Mouse (Mus musculus) left cerebral cortex, adult 8-10 months (tissue): ENCODE data around the gene Gnb4. TPM values are rescaled to one million over a fixed set of nuclear protein-coding genes. Genes with fewer than 3 reads are reported as not detected.

Experiments
- DNase-seq, 2 experiments: peaks; one replicate each; pipeline ENCODE4 v3.0.0; 2022; ENCODE audit warnings: low spot score in 2 of 2
- total RNA-seq, 4 experiments: library from RNA; stranded (reverse); gene quantifications; 2 replicates each; pipeline ENCODE4 v1.2.4; 2022

The Gnb4 gene
- total RNA-seq, result 10 to 100 TPM; 25.6 to 41.5 (median 36.0) TPM

DNA sequence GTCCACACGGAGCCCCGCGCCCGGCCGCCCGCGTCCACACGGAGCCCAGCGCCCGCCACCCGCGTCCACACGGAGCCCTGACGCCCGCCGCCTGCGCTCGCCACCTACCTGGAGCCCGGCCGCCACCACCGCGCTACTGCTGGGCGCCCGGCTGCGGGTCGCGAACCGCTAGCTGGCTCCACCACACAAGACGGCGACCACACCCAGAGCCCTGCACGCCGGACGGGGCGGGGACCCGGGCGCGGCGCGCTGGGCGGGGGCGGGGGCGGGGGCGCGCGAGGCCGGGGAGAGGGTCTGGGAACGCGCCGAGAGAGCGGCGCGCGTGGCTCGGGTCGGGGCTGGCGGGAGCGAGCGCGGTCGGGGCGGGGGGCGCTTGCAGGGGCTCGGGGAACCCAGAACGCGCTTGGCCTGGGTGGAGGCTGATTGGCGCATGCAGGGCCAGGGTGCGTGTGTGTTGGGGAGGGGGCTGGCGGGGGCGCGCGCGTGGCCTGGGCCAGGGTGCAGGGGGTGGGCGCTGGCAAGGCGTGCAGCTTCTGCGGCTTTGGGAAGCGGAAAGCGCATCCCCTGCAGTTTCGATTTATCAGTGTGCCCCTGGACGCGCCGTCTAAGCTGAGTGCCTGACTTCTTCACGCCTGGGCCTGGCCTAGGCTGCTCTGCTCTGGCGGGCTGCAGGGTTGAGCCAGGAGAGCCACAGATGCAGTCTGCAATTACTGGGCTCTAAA is at the start of gene Gnb4:
Gene Gnb4 (minus strand): TSS at position 255 of the 722 bp plus-strand sequence.
- no peak for DNase-seq

DNA sequence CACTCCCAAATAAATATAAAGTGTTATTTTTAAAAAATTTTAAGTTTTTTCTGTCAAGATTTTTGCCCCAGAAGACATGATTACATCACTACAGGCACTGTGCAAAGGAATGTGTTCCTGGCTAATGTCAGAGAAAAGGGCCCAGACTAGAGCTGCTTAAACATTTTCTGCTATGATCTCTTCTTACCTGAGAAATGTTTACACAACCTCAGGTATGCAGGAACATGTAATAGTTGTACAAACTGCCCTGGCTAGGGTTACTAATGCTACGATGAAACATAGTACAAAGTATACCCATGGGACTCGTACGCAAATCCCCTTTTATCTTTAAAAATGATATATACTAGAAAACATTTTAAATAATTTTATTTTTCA is 45.2 kb upstream of the Gnb4 start:
- DNase-seq, result no peak

DNA sequence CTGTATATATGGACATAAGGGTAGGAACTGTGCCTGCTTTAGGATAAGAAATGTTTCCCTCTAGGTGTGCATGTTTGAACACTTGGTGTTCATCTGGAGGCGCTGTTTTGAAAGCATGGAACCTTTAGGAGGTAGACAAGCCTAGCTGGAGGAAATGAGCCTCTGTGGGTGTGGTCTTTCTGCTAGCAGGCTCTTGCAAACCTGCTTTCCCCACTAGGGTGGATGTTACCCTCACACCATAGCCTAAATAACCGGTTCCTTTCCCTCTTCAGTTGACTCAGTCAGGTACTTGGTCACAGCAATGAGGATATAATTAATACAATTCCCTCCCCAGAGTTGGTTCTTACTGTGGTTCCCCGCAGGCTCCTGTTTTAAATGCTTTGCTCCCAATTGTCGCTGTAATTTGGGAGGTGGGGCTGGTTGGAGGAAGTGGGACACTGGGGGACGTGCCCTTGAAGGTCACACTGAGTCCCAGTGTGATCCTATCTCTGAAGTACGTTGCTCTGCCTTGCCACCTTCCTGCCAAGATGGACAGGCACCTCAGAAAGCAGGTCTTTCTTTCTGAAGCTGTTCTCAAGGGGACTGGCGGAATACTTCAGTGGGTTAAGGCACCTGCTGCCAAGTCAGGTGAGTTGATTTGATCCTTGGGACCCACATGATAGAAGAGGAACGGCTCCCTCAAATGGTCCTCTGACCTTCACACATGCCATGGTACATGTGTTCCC is 44.6 kb upstream of the Gnb4 start:
- no peak for DNase-seq

DNA sequence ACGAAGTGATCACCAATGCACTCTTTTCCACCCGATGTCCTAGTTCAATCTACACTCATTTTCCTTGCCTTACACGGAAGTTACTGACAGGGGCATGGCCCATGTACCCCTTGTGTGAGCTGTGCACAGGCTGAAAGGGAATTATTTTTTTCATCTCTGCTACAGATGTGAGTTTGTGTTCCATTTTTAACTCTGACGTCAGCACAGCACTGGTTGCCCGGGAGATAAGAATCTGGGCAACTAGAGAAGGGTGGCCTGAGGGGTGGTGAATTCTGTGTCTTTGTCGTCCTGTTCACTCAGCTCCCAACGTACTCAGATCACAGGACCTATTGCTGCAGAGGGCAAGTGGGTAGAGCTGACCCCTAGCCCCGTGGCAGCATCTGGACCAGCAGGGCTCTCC is 43.9 kb upstream of the Gnb4 start:
- no peak for DNase-seq

DNA sequence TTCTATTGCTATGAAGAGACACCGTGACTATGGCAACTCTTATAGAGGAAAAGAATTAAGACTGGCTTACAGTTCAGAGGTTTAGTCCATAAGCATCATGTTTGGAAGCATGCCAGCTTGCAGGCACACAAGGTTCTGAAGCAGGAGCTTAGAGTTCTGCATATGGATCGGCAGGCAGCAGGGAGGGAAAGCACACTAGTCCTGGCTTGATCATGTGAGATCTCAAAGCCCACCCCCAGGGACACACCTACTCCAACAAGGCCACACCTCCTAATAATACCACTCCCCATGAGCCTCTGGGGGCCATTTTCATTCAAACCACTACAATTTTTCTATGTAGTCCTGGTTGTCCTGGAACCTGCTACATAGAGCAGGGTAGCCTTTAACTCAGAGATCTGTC is 43.1 kb upstream of the Gnb4 start:
- DNase-seq, result no peak

DNA sequence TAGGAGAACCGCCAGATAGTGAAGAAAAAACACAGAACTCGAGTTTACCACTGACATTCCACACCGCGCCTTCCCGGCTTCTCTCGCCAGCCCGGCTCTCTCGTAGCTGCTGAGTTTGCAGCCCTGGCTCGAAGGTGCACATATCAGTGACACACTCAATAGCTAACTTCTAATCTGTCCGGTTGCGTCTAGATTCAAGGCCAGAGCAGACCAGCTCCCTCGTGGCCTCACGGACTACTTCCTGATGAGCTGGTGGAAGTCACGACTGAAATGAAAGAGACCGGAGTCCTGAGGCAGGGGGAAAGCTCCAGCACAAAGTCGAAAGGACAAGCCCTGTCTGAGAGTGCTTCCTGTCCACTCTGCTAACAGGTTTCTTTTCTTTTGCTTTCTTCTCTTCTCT is 42.4 kb upstream of the Gnb4 start:
- no peak for DNase-seq

DNA sequence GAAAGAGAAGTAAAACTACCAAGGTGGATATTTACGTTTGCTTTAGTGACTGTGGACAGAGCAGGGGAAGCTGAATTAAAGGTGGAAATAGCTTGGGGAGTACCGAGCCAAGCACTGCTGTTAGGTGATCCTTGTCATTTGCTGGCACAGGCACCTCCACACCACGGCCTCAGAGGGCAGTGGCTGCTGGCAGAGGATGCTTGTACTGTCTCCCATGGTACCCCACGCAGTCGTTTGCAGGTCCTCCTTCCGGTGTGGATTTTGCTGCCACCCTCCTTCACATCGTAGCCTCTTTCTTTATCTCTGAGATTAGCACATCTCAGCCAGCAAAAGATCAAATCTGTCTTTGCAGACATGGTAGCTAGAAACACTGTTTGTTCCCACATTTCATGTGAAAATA is 42.0 kb upstream of the Gnb4 start:
- DNase-seq, result no peak

DNA sequence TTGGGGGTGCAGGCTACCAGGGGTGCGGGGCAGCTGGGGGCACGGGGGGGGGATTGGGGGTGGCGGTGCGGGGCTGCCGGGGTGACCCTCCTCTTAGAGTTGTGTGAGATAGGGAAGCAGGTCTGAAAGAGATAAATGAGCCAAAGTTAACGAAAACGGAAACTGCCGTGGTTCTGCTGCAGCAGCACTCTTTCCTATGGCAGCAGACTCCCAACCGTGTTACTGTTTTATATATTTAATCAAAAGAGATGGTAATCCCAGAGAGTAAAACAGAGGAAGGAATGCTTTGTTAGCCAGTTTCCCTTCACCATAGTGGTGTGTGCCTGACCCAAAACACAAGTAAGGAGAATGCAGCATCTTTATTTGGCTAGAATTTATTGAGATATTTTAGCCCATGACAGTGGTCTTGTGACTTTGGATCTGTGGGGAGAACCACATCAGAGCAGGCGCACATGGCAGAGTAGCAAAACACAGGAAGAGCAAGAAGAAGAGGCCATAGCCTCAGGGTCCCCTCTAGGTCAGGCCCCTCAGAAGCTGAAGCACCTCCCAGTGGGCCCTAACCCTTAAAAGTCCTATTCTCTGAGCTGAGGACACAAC is 40.1 kb upstream of the Gnb4 start:
- DNase-seq, result no peak

DNA sequence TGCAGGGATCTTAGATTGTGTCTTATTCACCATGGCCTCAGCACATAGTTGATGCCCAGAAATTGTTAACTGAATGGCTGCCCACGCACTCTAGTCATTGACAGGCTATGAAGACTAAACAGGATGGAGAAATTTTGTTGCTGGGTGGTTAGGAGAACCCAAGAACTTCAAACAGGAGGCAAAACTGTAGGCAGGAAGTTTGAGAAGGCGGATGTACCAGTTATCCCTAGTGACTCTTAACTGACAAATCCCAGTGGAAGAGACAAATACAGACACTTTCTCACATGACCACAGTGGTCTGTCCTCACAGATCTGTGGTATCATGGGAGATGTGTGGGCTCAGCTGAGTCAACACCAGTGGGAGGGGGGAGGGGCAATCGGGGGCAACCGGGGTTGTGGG is 39.6 kb upstream of the Gnb4 start:
- DNase-seq, result no peak

DNA sequence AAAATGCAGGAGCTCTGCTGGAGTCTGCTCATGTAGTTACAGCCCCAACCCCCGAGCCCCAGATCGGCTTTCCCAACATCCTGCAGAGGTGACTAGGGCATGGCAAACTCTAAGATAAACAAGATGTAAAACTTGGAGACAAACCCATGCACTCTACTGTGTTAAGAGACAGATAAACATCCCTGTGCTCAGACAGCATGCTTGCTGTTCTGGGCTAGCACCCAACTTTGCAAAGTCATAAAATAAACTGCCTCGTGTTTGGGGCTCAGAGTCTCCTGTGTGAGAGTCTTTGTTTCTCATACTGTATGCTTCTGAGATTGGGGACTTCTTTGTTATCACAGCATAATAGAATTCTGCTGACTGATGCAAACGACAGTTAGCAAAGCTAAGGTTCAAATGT is 36.4 kb upstream of the Gnb4 start:
- no peak for DNase-seq

DNA sequence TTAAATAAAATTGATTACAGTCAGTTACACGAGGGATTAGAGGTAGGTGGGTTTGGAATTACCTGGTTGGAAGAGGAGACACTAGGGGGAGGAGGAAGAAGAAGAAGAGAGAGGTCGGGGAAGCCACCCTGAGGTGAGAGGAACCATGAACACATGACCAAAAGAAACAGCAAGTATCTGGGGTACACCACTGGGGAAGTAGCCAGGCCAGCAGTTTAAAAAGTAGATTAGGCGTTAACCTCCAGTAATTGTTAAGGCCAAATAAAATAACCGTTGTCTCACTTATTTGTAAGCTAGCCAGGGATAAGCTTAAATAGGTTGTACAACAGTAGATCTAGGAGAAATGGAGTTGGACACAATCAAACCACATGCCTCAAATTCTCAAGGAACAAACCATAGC is 32.9 kb upstream of the Gnb4 start:
- no peak for DNase-seq

DNA sequence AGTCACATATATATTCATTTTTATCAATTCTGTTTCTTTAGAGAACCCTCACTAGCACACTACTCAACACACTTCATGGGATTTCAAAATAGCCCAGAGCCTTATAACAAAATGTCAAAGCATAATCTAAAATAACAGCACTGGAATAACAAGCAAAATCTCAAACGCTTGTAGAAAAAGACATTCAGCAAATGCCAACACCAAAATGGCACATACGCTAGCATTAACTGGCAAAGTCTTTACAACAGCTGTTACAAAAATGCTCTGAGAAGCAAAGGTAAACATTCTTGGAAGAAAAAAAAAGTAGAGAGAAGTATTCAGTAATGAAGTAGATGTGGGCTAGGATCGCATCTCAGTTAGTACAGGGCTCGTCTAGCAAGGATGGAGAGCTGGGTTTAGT is 30.5 kb upstream of the Gnb4 start:
- no peak for DNase-seq

DNA sequence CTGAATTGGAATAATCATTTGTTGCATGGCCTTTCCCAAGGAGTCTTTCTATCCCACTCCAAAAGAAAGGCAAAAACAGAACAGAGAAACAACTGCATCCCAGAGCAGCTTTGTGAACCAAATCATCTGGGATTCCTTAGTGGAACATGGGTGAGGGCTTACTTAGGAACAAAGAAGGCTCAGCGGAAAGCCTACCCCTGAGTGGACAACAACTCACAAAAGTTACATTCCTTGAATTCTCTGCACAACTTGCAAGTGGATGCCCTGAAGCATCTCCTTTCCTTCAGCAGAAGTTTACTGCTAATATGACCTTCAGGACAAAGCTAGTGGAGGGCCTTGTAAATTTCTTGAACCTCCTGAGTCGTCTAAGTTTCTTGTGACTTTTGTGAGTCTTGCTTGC is 28.4 kb upstream of the Gnb4 start:
- DNase-seq, result no peak

DNA sequence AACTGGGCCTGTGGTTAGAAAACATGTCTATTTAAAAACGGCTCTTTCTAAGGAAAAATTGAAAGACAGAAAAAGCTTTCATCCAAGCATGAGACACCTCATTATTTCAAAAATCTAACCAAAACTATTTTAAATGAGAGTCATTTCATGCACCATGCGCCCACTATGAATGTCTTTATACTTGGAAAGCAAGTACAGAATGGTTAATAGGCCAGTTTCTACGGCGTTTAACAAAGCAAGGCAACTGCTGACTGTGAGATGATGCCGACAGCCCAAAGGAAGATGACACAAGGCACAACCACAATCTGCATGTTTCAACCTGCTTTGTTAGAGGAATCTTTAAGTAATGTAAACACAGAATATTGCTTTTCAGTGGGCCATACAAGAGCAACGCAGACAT is 25.7 kb upstream of the Gnb4 start:
- no peak for DNase-seq

DNA sequence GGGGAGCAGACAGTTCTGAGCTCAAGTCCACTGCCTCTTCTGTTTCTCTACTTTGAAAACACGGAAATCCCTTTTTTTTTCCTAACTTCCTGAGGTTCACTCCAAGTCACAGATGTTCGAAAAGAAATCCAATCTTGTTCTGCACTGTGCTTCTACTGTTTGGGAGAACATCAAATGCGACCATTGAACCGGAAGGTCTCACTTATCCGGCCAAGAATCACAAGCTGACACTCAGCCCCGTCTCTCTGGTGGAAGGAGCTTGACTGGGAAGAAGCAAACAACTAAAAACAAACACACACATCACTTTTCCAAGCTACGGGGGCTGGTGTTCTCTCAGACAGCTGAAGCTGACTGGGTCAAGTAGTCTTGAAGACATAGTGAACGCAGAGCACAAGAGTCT is 21.9 kb upstream of the Gnb4 start:
- DNase-seq, result no peak

DNA sequence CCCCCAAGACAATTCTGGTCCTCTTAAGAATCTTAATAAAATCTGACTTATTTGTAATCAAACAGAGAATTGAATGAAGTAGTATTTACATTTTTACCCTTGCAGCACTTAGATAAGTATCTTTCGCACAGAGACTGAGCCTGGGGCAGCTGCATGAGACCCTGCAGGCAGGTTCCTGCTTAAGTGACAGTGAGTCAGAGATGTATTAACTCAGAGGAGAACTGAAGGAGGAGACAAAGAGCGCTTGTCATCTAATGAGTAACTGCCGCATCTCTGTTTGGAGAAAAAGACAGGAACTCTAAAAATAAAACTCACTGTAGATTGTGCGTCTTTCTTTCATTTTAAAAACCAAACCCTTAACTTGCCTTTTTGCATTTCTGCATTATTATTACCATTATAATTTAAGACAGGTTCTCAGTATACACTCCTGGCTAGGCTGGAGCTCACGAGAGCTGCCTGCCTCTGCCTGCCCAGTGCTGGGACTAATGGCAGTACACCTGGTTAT is 16.4 kb upstream of the Gnb4 start:
- no peak for DNase-seq

DNA sequence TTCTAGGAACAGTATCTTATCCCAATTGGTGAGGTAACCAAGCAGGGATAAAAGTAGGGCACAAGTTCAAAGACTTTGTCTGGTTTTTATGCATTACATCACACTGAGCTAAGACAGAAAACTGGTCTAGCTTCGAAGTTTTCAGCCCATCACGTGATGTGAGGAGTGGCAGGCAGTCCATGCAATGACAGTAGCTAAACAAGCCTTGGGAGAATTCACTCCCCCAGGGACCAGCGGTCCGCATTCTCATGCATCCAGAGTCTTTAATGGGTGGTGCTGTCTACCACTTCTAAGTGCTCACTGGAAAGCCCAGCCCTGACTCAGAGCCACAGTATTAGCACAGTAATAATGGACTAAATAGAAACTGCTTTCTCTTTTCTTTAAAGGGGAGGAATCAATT is 13.8 kb upstream of the Gnb4 start:
- DNase-seq, result no peak

DNA sequence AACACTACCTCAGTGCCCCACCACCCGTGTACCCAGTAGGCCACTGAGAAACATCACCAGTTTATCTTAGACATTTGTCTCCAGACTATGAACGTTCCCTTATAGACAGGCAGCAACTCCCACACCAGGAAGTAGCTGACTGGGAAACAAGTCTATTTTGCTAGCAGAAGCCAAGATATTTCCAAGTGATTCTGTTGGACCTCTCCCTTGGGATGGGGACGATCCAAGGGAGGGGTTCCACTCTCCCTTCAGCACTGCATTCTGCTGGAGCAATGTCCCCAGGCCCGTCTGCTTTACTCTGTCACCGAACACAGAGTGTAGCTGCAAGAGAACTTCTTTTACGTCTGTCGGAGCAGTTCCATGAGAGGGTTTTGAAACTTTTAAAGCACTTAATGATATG is 11.8 kb upstream of the Gnb4 start:
- no peak for DNase-seq

DNA sequence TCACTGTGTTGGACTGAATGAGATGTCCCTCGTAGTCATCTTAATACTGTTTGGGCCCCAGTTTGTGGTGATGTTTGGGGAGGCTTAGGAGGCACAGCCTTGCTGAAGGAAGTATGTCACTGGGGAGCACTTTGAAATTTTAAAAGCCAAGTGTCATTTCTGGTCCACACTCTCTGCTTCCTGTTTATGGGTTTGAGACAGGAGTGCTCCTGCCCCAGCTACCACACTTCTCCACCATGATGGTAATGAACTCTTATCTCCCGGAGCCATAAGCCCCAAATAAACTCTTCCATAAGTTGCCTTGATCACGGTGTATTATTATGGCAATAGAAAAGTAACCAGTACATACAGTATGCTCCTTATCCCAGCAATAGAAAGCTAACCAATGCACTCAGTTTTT is 5.7 kb upstream of the Gnb4 start:
- DNase-seq, result no peak

DNA sequence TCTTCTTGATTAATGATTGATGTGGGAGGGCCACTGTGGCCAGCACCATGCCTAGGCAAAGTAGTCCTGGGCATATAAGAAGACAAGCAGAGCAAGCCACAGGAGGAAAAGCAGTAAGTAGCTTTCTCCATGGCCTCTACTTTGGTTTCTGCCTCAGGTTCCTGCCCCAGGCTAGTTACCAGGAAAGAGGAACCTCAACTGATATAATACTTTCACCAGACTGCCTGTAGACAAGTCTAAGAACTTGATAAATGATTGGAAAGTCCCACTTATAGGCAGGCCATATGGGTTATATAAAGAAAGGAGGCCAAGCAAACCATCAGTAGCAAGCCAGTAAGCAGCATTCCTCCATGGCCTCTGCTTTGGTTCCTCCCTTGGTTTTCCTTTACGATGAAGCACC is 5.3 kb upstream of the Gnb4 start:
- DNase-seq, result no peak

DNA sequence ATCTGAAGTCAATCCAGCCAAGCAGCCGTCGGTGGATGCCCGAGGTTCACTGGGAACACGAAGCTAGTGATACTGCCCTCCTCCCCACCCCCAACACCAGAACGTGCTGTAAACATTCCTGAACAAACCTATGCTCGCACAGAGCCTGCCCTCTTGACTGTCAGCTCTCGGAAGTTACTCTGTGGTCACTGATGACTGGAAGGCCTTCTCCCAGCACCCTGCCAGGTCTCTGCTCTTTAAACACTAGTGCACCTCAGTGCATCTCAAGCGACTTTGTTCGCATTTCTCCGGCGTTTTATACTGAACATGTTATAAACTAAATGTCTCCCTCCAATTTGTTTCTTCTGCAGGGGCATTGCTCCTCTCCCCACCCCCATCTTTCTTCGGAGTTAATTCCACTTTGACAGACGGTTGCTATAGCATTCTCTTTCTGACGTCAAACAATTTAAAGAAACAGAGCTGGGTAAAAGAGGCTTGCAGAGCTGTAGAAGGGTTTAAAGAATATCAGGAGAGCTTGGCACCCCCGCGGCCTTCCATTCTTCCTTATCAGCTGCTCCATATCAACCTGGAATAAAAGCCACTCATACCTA is 763 bp upstream of the Gnb4 start:
- DNase-seq, result no peak

DNA sequence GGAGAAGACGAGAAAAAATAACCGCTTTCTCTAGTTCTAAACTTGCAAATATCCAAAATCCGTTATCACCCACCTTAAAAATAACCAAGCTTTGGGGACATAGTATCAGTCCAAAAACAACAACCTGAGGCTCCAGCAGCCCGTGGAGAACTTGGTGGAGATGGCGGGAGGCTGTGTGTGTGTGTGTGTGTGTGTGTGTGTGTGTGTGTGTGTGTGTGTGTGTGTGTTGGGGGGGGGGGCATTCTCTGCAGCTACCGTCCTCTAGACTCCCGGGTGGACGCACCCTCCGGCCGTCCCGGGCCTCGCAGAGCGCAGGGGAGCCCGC is 417 bp downstream of the Gnb4 start:
- no peak for DNase-seq

DNA sequence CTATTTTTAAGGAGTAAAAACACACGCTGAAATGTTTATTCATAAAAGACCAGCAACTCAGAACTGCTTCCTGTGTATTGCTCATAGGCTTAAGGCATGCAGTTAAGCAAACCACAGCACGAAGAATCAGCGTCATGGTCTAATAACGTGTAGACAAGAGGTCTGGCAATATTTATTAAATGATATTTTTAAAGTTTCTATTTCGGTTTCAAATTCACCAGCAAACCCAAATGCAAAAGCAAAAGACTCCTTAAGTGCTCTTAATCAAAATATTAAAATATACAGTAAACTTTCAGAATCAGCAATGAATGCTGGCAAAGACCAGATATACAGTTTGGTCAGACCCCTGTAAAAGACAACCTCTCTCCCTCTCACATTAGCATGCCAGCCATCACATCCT is 1.0 kb downstream of the Gnb4 start:
- no peak for DNase-seq
